Mouse (Mus musculus): ENCODE results near the gene Szrd1. TPM values are rescaled to one million over a fixed set of nuclear protein-coding genes. Genes with fewer than 3 reads are reported as not detected.

Szrd1 gene
- polyA plus RNA-seq, 1 experiment from 2014 or later = 33.9 TPM

Other genes starting within 250 kb of the Szrd1 start
- gene Padi2, start 233.4 kb downstream of the Szrd1 start, polyA plus RNA-seq (2016; fragmentation: Nextera tagmentation; extraction: Ambion mirVana) = 0.39 and 0.89 TPM in 2 replicates
- 394 and 399 TPM in 2 replicates for gene Sdhb, start 178.6 kb downstream of the Szrd1 start, polyA plus RNA-seq (2016; fragmentation: Nextera tagmentation; extraction: Ambion mirVana)
- 93.4 and 97.2 TPM in 2 replicates for gene Atp13a2, start 152.9 kb downstream of the Szrd1 start, polyA plus RNA-seq (2016; fragmentation: Nextera tagmentation; extraction: Ambion mirVana)
- 240 and 287 TPM in 2 replicates for gene Mfap2, start 129.4 kb downstream of the Szrd1 start, polyA plus RNA-seq (2016; fragmentation: Nextera tagmentation; extraction: Ambion mirVana)
- gene Crocc, start 79.2 kb downstream of the Szrd1 start, polyA plus RNA-seq (2016; fragmentation: Nextera tagmentation; extraction: Ambion mirVana) = 14.2 and 15.9 TPM in 2 replicates
- gene Necap2, start 61.4 kb downstream of the Szrd1 start, polyA plus RNA-seq (2016; fragmentation: Nextera tagmentation; extraction: Ambion mirVana) = 54.7 and 56.8 TPM in 2 replicates
- gene Spata21, start 51.4 kb downstream of the Szrd1 start, polyA plus RNA-seq (2016; fragmentation: Nextera tagmentation; extraction: Ambion mirVana) = 0.31 TPM in 1 of 2 replicates, not detected in the other
- 26.6 and 27.0 TPM in 2 replicates for gene Fbxo42, start 8.1 kb upstream of the Szrd1 start, polyA plus RNA-seq (2016; fragmentation: Nextera tagmentation; extraction: Ambion mirVana)
- gene Rsg1, start 74.2 kb upstream of the Szrd1 start, polyA plus RNA-seq (2016; fragmentation: Nextera tagmentation; extraction: Ambion mirVana) = 6.4 and 7.1 TPM in 2 replicates
- 2.1 and 2.7 TPM in 2 replicates for gene Arhgef19, start 99.7 kb upstream of the Szrd1 start, polyA plus RNA-seq (2016; fragmentation: Nextera tagmentation; extraction: Ambion mirVana)
- 6.5 and 7.8 TPM in 2 replicates for gene Epha2, start 161.5 kb upstream of the Szrd1 start, polyA plus RNA-seq (2016; fragmentation: Nextera tagmentation; extraction: Ambion mirVana)
- gene Fam131c, start 228.4 kb upstream of the Szrd1 start, polyA plus RNA-seq (2016; fragmentation: Nextera tagmentation; extraction: Ambion mirVana) = 3.5 and 3.8 TPM in 2 replicates

Data from midbrain, embryonic 12.5 days (tissue).